Mouse (Mus musculus) layer of hippocampus, adult 2 months (tissue): ENCODE results near the gene Gldn. TPM values are rescaled to one million over a fixed set of nuclear protein-coding genes. Genes with fewer than 3 reads are reported as not detected.

Experiments used
- DNase-seq, 2 experiments: peaks; one replicate each; pipeline ENCODE4 v3.0.0; 2022; ENCODE audit warnings: low spot score in 2 of 2
- H3K27ac ChIP-seq: fragments of 200-600 bp; 2 replicates; pipeline ENCODE4 v1.8.1; 2022
- H3K4me3 ChIP-seq: fragments of 200-600 bp; 2 replicates; pipeline ENCODE4 v1.8.1; 2022; ENCODE audit warnings: mild to moderate bottlenecking
- CTCF ChIP-seq: fragments of 200-600 bp; conservative IDR thresholded peaks from 2 replicates; pipeline ENCODE4 v1.8.1; 2022; ENCODE audit warnings: antibody characterized with exemption, mild to moderate bottlenecking, moderate library complexity
- long read RNA-seq, 2 experiments: library from polyadenylated mRNA; stranded (forward); transcript quantifications; one replicate each; pipeline ENCODE4 v2.0.0; 2021; ENCODE audit warnings: borderline mapping rate in 2 of 2
- total RNA-seq, 2 experiments: library from RNA; stranded (reverse); gene quantifications; 2 replicates each; pipeline ENCODE4 v1.2.3; 2021

Gene Gldn
- 1 to 10 TPM; 1.1 to 1.6 TPM for total RNA-seq
- long read RNA-seq, experiment 1: 0 reads
- long read RNA-seq, experiment 2: 0 reads

DNA sequence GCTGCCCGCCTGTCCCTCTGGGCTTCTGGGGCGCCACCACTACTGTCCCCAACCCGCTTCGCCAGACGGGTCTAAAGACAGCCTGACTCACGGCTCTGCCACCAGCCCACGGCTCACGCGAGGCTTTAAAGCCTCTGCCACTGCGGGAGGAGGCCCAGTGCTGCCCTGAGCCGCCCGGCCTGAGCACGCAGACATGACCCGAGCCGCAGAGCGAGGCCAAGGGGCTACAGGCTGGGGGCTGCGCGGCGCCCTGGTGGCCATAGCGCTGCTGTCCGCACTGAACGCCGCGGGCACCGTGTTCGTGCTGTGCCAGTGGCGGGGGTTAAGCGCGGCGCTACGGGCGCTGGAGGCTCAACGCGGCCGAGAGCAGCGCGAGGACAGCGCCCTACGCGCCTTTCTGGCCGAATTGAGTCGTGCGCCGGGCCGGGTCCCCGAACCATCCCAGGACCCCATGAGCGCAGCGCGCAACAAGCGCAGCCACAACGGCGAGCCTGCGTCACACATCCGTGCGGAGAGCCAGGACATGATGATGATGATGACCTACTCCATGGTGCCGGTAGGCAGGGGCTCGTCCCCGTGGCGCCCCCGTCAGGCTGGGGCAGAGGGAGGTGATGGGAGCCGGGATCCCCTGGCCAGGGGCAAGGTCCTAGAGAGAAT lies at the start of gene Gldn:
Gldn (plus strand) TSS at position 156 of the 657 bp plus-strand sequence.
- peak within 1 kb of the TSS; percentile 43 for H3K27ac ChIP-seq
- peak within 1 kb of the TSS; percentile 61 for H3K4me3 ChIP-seq
- TF ChIP-seq CTCF: peak; percentile 52
- no peak for DNase-seq

DNA sequence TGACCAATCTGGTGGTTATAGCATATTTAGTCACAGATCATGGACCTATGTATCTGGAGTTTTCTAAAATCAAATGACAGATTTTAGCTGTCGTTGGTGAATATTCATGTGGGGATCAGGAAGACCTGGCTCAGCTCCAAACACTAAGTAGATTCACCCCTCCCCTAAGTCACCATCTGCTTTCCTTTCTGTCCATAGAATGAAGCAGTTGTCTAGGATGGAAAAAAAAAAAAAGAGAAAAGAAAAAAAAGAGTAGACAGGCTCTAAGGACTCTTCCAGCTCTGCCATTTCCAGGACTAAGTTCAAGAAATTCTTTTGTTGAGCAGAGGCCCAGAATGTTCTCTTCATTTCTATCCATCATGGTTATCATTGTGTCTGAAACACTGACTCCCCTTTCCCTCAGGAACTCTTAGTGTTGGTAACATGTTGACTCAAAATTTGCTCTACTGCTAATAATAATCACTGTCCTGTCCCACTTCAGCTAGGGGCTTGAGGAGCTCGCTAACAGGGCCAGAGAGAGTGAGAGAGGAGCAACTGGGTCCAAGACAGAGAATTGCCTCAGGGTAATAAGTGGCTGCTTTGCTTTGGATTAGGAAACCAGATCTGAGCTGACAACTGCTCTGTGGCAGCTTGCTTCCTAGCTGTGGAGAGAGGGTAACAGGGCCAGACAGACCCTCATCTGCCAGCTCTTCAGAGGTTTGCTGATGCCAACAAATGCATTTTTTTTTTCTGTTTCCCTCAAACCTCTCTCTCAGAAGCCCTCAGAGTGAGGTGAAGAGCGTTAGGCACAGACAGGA lies 41.2 kb upstream of the Gldn start:
- Histone ChIP-seq H3K4me3 (no peak overlapping the region), H3K27ac (peak overlapping the region; percentile 84)
- DNase-seq: peak; percentile 16 to 28
- no peak for TF ChIP-seq CTCF

DNA sequence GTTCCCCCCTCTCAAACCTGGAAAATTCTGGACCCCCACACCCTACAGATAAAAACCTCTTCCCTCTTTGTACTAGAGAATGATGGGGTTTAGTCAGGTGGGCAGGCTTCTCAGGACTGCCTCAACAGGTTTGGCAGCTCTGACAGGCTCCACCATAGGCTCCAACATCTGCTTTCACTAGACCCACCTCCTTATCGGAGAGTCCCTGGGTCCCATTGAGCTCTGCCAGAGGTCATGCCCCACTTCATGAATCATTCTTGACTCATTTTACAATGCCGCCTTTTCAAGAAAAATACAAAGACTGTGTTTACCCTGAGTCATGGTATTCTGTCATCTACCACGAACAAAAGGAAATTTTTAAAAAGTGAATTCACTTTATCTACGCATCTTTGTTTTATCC lies 21.5 kb upstream of the Gldn start:
- no peak for DNase-seq
- no peak for TF ChIP-seq CTCF
- H3K27ac ChIP-seq: no peak overlapping the region
- no peak overlapping the region for H3K4me3 ChIP-seq

DNA sequence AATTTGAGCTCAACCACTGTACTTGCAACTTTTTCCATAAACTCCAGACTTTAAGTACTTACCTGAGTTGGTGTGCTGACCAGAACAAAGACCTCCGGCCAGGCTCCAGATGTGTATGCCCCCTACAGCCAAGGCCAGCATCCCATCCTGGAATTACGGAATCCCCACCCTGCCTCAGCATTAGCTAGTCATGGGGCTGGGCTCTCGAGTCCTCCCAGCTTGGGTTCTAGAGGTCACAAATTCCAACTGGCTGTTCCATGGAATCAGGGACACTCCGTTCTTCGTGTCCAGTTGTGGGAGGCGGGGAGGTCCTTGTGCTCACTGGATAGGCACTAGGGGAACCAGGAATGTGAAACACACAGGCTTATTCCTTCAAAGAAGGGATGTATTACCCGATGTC lies 18.3 kb upstream of the Gldn start, which contains the start of gene Cyp19a1:
Cyp19a1 (minus strand) TSS at position 101 of the 400 bp plus-strand sequence.
- DNase-seq: no peak
- no peak within 1 kb of the TSS for H3K27ac ChIP-seq
- no peak for TF ChIP-seq CTCF
- H3K4me3 ChIP-seq: no peak within 1 kb of the TSS

DNA sequence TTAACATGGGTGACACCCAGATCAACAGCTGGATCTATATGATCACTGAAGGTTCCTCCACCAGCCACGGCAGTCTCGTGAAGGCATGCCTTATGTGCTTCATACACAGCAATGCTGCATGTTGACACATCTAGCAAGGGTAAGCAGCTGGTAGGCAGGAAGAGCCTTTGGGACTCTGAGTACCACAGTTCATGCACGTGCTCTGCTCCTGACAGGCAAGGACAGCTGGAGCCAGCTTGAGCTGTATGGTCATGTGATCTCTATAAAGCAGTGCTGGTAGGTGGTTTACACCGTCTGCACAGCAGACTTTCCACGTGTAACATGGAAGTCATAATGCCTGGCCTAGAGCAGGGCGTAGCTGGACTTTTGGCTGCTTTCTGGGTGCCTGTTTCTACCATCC lies 16.3 kb upstream of the Gldn start:
- no peak for DNase-seq
- no peak for TF ChIP-seq CTCF

DNA sequence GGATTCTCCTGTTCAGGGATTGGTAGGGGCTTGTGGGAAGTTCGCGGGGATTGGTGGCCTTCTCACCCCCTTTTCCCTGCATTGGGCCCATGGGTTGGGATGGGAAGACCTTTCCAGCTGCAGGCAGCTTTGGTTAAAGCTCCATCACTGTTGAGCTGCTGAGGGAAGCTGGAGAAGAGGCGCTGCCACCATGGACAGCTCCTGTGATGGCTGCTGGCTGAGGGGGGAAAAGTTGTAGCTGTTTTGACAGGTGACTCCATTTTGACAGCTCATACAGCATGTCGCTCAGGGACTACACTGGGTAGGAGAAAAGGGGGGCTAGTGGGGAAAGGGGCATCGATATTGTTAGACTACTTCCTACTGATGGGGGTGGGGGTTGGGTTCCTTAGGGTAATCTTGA lies 15.4 kb upstream of the Gldn start:
- DNase-seq: no peak
- Histone ChIP-seq H3K27ac (no peak overlapping the region), H3K4me3 (no peak overlapping the region)
- no peak for TF ChIP-seq CTCF

More for the DNA sequence above, 16.3 kb upstream of the Gldn start:
- H3K27ac ChIP-seq: no peak overlapping the region
- no peak overlapping the region for H3K4me3 ChIP-seq

DNA sequence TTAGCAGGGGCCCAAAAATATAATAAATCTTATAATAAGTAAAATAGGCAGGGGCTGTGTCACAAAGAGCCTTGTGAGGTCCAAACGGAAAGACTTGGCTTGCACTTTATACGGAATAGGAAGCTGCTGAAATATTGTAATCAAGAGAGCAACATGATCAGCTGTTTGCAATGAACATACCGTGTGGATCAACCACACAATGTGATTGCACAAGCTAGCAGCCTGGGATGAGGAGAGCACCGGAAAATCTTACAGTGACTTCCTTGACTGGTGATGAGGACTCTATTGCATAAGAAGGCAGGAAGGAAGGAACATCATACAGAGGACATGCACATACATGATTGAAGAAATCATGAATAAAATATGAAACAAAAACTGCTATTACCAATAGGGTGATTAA lies 11.0 kb upstream of the Gldn start:
- no peak for TF ChIP-seq CTCF

DNA sequence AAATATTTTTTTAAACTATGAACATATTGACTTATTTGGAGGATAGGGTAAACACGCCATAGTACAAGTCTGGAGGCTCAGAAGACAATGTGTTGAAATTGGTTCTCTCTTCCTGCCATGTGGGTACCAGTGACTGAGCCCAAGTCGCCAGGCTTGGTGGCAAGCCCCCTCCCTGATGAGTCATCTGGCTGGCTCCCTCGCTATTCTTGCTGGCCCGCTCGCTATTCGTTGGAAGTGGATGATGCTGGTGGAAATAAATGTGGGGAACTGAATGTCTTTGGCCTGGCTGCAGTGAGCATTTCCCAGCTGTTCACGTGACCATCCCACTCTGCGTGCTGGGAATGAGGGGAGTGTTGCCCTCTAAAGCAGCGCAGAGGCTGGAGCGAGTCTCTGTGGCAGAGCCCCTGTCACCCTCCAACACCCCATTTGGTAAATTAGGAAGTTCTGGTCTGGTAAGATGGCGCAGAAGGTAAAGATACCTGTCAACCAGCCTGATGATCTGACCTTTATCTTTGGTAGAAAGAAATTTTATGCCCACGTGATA lies 7.2 kb upstream of the Gldn start:
- TF ChIP-seq CTCF: no peak
- no peak overlapping the region for H3K27ac ChIP-seq
- peak in 1 of 2 experiments; percentile 7 for DNase-seq
- no peak overlapping the region for H3K4me3 ChIP-seq

More for the DNA sequence above, 11.0 kb upstream of the Gldn start:
- Histone ChIP-seq H3K4me3 (no peak overlapping the region), H3K27ac (no peak overlapping the region)
- no peak for DNase-seq

DNA sequence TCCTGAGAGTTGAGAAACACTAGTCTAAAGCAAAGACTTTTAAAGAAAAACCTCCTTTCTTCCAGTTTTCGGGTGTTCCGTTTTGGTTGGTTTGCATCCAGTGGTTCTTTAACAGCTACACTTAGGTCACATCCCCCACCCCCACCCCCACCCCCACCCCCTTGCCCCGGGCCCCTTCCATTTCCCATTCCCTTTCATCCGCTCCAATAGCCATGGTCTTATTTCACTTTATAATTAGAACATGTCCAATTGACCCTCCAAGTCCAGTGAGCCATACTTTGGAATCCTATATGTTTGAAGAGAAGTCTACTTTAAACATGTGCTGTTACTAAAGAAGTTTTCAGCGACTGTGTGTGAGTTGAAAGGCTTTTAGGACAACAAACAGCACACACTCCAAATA lies 1.5 kb downstream of the Gldn start:
- TF ChIP-seq CTCF: no peak
- Histone ChIP-seq H3K4me3 (no peak overlapping the region), H3K27ac (no peak overlapping the region)
- no peak for DNase-seq

DNA sequence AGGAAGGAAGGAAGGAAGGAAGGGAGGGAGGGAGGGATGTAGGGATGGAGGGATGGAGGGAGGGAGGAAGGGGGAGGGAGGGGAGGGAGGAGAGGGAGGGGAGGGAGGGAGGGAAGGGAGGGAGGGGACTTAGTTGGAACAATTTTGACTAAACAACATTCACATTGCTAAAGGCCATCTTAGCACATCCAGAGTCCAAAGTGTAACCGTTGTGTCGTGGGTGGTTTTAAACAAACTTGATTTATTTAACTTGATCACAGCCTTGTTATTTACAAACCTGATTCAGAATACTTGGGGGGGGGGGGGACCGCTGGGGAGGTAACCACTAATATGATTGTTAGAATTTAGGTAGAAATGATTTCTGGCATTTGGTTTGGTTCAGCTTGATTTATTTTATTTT lies 13.1 kb downstream of the Gldn start:
- no peak for TF ChIP-seq CTCF
- no peak for DNase-seq
- Histone ChIP-seq H3K4me3 (no peak overlapping the region), H3K27ac (no peak overlapping the region)

DNA sequence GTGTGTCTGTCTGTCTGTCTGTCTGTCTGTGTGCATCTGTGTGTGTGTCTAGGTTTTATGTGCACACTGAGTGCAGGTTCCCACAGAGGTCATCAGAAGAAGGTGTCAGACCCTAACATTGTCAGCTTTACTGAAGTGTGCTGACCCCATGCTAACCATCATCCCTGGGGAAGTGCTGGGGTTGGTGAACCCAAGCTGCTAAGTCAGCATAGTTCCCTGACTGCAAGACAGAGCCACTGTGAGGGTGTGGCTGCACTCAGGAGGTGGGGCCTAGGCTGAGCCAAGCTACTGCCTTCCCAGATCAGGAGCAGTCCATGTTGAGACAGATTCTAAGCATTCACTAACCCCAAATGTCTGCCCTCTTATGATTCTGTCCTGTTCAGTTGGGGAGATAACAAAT lies 13.5 kb downstream of the Gldn start:
- no peak overlapping the region for H3K27ac ChIP-seq
- H3K4me3 ChIP-seq: no peak overlapping the region
- TF ChIP-seq CTCF: no peak
- DNase-seq: no peak

DNA sequence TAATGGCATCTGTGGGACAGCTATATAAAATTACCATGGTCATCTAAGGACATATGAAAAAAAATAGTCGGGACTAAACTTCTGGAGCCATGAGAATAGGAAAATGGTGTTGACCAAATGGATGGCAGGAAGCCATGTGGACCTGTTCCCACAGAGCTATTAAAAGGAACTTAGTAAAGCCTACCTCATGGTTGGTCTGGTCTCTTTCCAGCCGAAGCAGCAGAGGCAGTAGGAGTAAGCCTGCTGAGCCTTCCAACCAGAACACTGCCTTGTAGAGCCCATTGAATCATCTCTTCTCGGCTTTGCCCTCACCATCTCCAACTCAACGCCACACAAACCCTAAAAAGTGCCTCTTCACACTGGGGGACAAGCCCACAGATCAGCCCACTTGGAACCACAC lies 15.0 kb downstream of the Gldn start:
- no peak for TF ChIP-seq CTCF
- peak; percentile 42 to 51 for DNase-seq
- Histone ChIP-seq H3K4me3 (no peak overlapping the region), H3K27ac (no peak overlapping the region)

DNA sequence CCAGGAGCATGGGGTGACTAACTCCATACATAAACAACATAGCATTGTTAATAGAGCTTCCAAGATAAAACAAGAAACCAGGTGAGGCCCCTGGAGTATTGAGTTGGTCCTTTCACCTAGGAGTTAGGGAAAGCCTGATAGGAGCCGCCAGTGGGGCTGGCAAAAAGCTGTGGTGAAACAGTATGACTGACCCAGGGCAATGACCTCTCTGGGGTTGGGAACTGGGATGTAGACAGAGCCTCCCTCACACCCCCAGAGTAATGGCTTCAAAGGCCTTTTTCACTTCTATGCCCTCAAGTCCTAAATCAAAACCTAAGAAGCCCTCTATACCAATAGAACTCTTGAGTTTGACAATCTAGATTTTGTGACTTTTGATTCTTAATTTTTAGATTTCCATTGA lies 21.9 kb downstream of the Gldn start:
- no peak for TF ChIP-seq CTCF
- Histone ChIP-seq H3K4me3 (no peak overlapping the region), H3K27ac (no peak overlapping the region)
- no peak for DNase-seq
